Mouse (Mus musculus): Measurements from ENCODE around the gene Zfp384. TPM values are rescaled to one million over a fixed set of nuclear protein-coding genes. Genes with fewer than 3 reads are reported as not detected.
"Not testable (repeated sequence)": the region's sequence is repeated elsewhere in the genome, so short reads cannot be mapped to it uniquely, and the experiment has no call there.

Gene Zfp384
- polyA plus RNA-seq, 1 experiment from 2014 or later: 9.3 TPM

- H3K9me3 ChIP-seq (replicated peaks): no peaks in the 10 kb centered on the region
- peak within 1 kb of the TSS; percentile 67 for H3K4me3 ChIP-seq
- peaks cover 100% of the 10 kb centered on the region for H3K27me3 ChIP-seq (ENCODE audit: low read depth, poor library complexity, severe bottlenecking)
- peaks cover 30% of the 10 kb centered on the region for H3K4me1 ChIP-seq
- no peaks in the 10 kb centered on the region for H3K36me3 ChIP-seq
- H3K27ac ChIP-seq (replicated peaks): peak within 1 kb of the TSS; percentile 75
- peak; percentile 76 for DNase-seq (ENCODE audit: low spot score)
- WGBS: under 1% methylated on average over 69 of the region's 78 CpGs
These were observed 12.1 kb upstream of the Zfp384 start, which contains the start of gene Pianp for GRCm38 (mm10) chr6:124996551-124997501. TSS of gene Pianp (plus strand) at chr6:124996694.

GRCm38 (mm10) chr6:124998066-124998465 is 10.9 kb upstream of the Zfp384 start:
- peak overlapping the region; percentile 67 for H3K4me3 ChIP-seq
- 9% methylated on average over 8 of the region's 8 CpGs for WGBS

GRCm38 (mm10) chr6:124999091-124999490 is 9.9 kb upstream of the Zfp384 start:
- Histone ChIP-seq H3K27me3 (ENCODE audit: low read depth, poor library complexity, severe bottlenecking) (peaks cover 86% of the 10 kb centered on the region), H3K27ac (replicated peaks) (no peak overlapping the region), H3K4me1 (peaks cover 32% of the 10 kb centered on the region), H3K4me3 (no peak overlapping the region), H3K9me3 (replicated peaks) (no peaks in the 10 kb centered on the region), H3K36me3 (no peaks in the 10 kb centered on the region)
- DNase-seq (ENCODE audit: low spot score): no peak
- WGBS: 37% methylated on average over 13 of the region's 14 CpGs

More at GRCm38 (mm10) chr6:124998066-124998465, 10.9 kb upstream of the Zfp384 start:
- no peaks in the 10 kb centered on the region for H3K9me3 ChIP-seq (replicated peaks)
- peaks cover 30% of the 10 kb centered on the region for H3K4me1 ChIP-seq
- H3K27me3 ChIP-seq (ENCODE audit: low read depth, poor library complexity, severe bottlenecking): peaks cover 96% of the 10 kb centered on the region
- DNase-seq (ENCODE audit: low spot score): no peak
- no peak overlapping the region for H3K27ac ChIP-seq (replicated peaks)
- H3K36me3 ChIP-seq: no peaks in the 10 kb centered on the region

- Histone ChIP-seq H3K4me1 (peaks cover 32% of the 10 kb centered on the region), H3K27me3 (ENCODE audit: low read depth, poor library complexity, severe bottlenecking) (peaks cover 81% of the 10 kb centered on the region), H3K4me3 (no peak overlapping the region), H3K27ac (replicated peaks) (no peak overlapping the region), H3K9me3 (replicated peaks) (no peaks in the 10 kb centered on the region), H3K36me3 (no peaks in the 10 kb centered on the region)
- no peak for DNase-seq (ENCODE audit: low spot score)
- 41% methylated on average over 10 of the region's 10 CpGs for WGBS
These were observed 9.4 kb upstream of the Zfp384 start for GRCm38 (mm10) chr6:124999546-124999945.

- H3K27ac ChIP-seq (replicated peaks): no peak overlapping the region
- peaks cover 24% of the 10 kb centered on the region for H3K4me1 ChIP-seq
- DNase-seq (ENCODE audit: low spot score): no peak
- no peaks in the 10 kb centered on the region for H3K9me3 ChIP-seq (replicated peaks)
- 68% methylated on average over 3 of the region's 3 CpGs for WGBS
- no peaks in the 10 kb centered on the region for H3K36me3 ChIP-seq
- no peak overlapping the region for H3K4me3 ChIP-seq
- H3K27me3 ChIP-seq (ENCODE audit: low read depth, poor library complexity, severe bottlenecking): peaks cover 40% of the 10 kb centered on the region
These were observed 5.2 kb upstream of the Zfp384 start for GRCm38 (mm10) chr6:125003706-125004105.

- H3K27ac ChIP-seq (replicated peaks): no peak overlapping the region
- H3K9me3 ChIP-seq (replicated peaks): no peaks in the 10 kb centered on the region
- 41% methylated on average over 3 of the region's 3 CpGs for WGBS
These were observed 3.9 kb upstream of the Zfp384 start for GRCm38 (mm10) chr6:125005086-125005485.

GRCm38 (mm10) chr6:125008060-125008459 is 885 bp upstream of the Zfp384 start:
- peaks cover 46% of the 10 kb centered on the region for H3K4me1 ChIP-seq
- 47% methylated on average over 13 of the region's 13 CpGs for WGBS
- H3K27ac ChIP-seq (replicated peaks): peak overlapping the region; percentile 99
- no peak for DNase-seq (ENCODE audit: low spot score)
- no peaks in the 10 kb centered on the region for H3K27me3 ChIP-seq (ENCODE audit: low read depth, poor library complexity, severe bottlenecking)
- peaks cover 23% of the 10 kb centered on the region for H3K36me3 ChIP-seq
- no peaks in the 10 kb centered on the region for H3K9me3 ChIP-seq (replicated peaks)
- H3K4me3 ChIP-seq: peak overlapping the region; percentile 94

More at GRCm38 (mm10) chr6:125005086-125005485, 3.9 kb upstream of the Zfp384 start:
- H3K36me3 ChIP-seq: no peaks in the 10 kb centered on the region
- DNase-seq (ENCODE audit: low spot score): no peak
- H3K27me3 ChIP-seq (ENCODE audit: low read depth, poor library complexity, severe bottlenecking): peaks cover 26% of the 10 kb centered on the region
- H3K4me1 ChIP-seq: peaks cover 29% of the 10 kb centered on the region
- no peak overlapping the region for H3K4me3 ChIP-seq

GRCm38 (mm10) chr6:125008586-125009128 is 288 bp upstream of the Zfp384 start:
- peak overlapping the region; percentile 99 for H3K27ac ChIP-seq (replicated peaks)
- H3K4me1 ChIP-seq: peaks cover 44% of the 10 kb centered on the region
- peak; percentile 99 for DNase-seq (ENCODE audit: low spot score)
- H3K27me3 ChIP-seq (ENCODE audit: low read depth, poor library complexity, severe bottlenecking): no peaks in the 10 kb centered on the region
- 1% methylated on average over 33 of the region's 34 CpGs for WGBS
- peak overlapping the region; percentile 94 for H3K4me3 ChIP-seq
- no peaks in the 10 kb centered on the region for H3K9me3 ChIP-seq (replicated peaks)
- H3K36me3 ChIP-seq: peaks cover 29% of the 10 kb centered on the region

GRCm38 (mm10) chr6:125009181-125010073 is 482 bp downstream of the Zfp384 start:
- H3K4me1 ChIP-seq: peaks cover 37% of the 10 kb centered on the region
- under 1% methylated on average over 73 of the region's 78 CpGs for WGBS
- H3K27ac ChIP-seq (replicated peaks): peak overlapping the region; percentile 99
- DNase-seq (ENCODE audit: low spot score): peak; percentile 87
- H3K9me3 ChIP-seq (replicated peaks): no peaks in the 10 kb centered on the region
- H3K36me3 ChIP-seq: peaks cover 36% of the 10 kb centered on the region
- H3K27me3 ChIP-seq (ENCODE audit: low read depth, poor library complexity, severe bottlenecking): no peaks in the 10 kb centered on the region
- H3K4me3 ChIP-seq: peak overlapping the region; percentile 94

- no peaks in the 10 kb centered on the region for H3K27me3 ChIP-seq (ENCODE audit: low read depth, poor library complexity, severe bottlenecking)
- no peak for DNase-seq (ENCODE audit: low spot score)
- H3K4me1 ChIP-seq: no peaks in the 10 kb centered on the region
- no peaks in the 10 kb centered on the region for H3K9me3 ChIP-seq (replicated peaks)
- 97% methylated on average over 3 of the region's 3 CpGs for WGBS
- no peak overlapping the region for H3K27ac ChIP-seq (replicated peaks)
- peaks cover 89% of the 10 kb centered on the region for H3K36me3 ChIP-seq
- H3K4me3 ChIP-seq: no peak overlapping the region
These were observed 8.7 kb downstream of the Zfp384 start for GRCm38 (mm10) chr6:125017682-125018081.

- not testable (repeated sequence) for H3K4me1 ChIP-seq; H3K4me3 ChIP-seq; H3K27ac ChIP-seq (replicated peaks); H3K27me3 ChIP-seq (ENCODE audit: low read depth, poor library complexity, severe bottlenecking); H3K9me3 ChIP-seq (replicated peaks)
- WGBS: 48% methylated on average over 9 of the region's 9 CpGs
- peak; percentile 76 for DNase-seq (ENCODE audit: low spot score)
- H3K36me3 ChIP-seq: peaks cover 94% of the 10 kb centered on the region
These were observed 21.6 kb downstream of the Zfp384 start for GRCm38 (mm10) chr6:125030532-125030931.

- H3K36me3 ChIP-seq: peaks cover 94% of the 10 kb centered on the region
- 93% methylated on average over 16 of the region's 16 CpGs for WGBS
- H3K9me3 ChIP-seq (replicated peaks): no peaks in the 10 kb centered on the region
- H3K27me3 ChIP-seq (ENCODE audit: low read depth, poor library complexity, severe bottlenecking): no peaks in the 10 kb centered on the region
- DNase-seq (ENCODE audit: low spot score): no peak
- H3K4me1 ChIP-seq: no peaks in the 10 kb centered on the region
- no peak overlapping the region for H3K4me3 ChIP-seq
- H3K27ac ChIP-seq (replicated peaks): no peak overlapping the region
These were observed 22.7 kb downstream of the Zfp384 start for GRCm38 (mm10) chr6:125031604-125032003.

All from midbrain, embryonic 10.5 days (tissue).